Mouse (Mus musculus) C2C12 (cell line): ENCODE results near the gene 1700020N01Rik.

Source experiments
- CEBPB ChIP-seq: IDR thresholded peaks from one replicate; pipeline ENCODE4 v1.6.1; 2011; ENCODE audit warnings: low read depth, mild to moderate bottlenecking, control low read depth, moderate library complexity
- CTCF ChIP-seq: IDR thresholded peaks from one replicate; pipeline ENCODE4 v1.5.1; 2011; ENCODE audit not compliant: control insufficient read depth, insufficient read depth, insufficient read length
- MAX ChIP-seq: IDR thresholded peaks from one replicate; pipeline ENCODE4 v1.6.1; 2011; ENCODE audit warnings: mild to moderate bottlenecking, control low read depth
- MYOG ChIP-seq: IDR thresholded peaks from one replicate; pipeline ENCODE4 v1.6.1; 2011; ENCODE audit not compliant: control insufficient read depth, insufficient read length; ENCODE audit errors: extremely low read depth

DNA sequence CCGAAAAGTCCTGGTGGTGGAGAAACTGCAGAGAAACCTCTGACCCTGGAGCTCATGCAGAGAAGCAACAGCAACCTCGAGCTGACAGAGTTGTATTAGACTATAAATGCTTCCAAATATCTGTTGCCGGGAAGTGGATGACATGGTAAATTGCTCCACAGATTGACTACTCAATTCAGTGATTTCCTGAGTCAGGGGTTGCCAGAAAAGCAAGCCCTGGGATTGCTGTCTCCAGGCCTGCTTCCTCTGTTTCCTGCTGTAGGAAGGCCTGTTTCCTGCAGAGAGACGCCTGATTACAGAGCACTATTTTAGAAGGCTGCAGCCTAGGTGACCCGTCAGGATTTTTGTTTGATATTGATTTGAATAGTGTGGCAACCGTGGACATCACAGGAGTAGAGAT is 47.5 kb upstream of the 1700020N01Rik start:
- TF ChIP-seq MAX (no peak), CTCF (no peak), MYOG (no peak), CEBPB (no peak)
